Mouse (Mus musculus) mesoderm, embryonic 11.5 days (tissue): ENCODE results near the gene Aktip.

Experiments used
- DNase-seq: peaks from one replicate; pipeline ENCODE4 v3.0.0-alpha.2; 2012; ENCODE audit warnings: low read depth, low spot score

The Aktip gene

DNA sequence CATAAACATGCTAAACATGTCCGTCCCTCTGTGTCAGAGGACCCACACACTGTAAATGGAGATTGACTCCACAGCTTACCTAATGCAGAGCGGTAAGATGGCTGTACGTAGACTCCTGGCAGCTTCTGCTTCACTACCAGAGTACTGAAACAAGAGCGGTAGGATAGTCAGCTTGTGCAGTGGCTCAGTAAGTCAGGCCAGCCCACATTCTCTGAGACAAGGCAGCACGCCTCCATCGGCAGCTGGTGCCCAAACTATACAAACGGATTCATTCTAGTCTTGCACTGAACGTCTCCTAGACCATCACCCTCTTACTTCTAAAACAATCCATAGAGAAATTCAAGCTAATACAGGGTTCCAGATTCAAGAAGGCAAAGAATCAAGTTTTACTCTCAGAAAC, 73.0 kb downstream of the Aktip start:
- no peak for DNase-seq

DNA sequence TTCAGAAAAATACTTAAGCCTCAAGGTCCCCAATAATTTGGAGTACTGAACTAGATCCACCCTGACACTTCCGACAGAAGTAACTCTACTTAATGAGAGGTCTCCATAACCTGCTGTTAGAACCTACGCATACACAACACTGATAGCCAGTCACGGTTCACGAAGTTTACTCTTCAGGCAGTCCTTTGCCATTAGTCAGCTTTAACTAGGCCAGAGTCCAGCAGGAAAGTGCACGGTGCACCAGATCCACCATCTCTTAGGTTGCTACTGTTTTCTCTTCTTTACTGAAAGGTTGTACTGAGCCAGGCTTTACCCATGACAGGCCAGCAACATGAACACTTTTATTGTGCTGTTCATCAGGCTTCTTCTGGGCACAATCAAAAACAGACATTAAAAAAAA, 75.5 kb downstream of the Aktip start:
- no peak for DNase-seq

DNA sequence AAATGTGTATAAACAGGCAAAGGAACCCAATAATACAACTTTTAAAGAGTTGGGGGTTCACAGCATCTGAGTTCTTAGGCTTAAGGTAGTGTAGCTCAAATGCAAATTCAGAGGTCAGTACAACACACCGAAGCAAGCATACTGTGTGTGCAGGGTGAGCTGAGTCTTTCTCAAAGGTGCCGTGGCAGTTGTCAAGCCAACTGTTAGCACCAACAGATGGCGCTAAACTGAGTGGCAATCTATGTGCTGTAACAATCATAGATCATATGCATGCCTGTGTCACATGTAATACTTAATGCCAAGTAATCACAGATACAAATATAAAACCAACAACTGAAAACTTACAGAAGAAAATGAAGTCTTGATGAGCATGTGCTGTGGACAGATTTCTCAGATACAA, 81.6 kb downstream of the Aktip start:
- DNase-seq: peak; percentile 15

DNA sequence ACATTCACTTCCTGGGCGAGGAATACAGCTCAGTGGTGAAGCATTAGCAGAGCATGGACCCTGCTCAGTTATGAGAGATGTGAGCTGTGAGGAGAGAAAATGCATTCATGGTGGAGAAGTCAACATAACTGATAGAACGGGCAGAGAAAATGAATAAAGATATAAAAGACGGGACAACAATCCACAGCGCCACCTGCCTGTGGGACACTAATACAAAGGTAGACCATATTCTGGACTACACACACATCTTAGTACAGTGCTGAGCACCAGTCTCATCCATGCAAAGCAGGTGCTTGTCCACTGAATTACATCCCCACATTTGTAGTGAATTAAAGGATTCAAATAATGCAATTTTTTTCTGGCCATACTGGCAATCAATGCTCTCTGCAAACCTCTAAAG, 82.2 kb downstream of the Aktip start:
- DNase-seq: no peak

DNA sequence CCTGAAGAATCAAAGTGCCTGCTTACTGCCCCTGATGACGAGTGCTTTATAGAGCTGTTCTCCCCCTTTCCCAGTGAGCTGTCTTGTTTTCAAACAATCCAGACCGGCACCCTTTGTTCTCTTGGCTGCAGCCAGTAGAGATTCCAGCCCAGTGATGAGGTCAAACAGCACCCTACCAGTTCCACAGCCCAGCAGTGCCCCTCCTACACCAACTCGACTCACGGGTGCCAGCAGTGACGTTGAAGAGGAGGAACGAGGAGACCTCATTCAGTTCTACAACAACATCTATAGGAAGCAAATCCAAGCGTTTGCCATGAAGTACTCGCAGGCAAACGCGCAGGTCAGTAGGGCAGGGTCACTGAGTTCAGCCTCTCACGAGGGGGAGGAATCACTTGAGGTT, 84.9 kb downstream of the Aktip start:
- DNase-seq: no peak

DNA sequence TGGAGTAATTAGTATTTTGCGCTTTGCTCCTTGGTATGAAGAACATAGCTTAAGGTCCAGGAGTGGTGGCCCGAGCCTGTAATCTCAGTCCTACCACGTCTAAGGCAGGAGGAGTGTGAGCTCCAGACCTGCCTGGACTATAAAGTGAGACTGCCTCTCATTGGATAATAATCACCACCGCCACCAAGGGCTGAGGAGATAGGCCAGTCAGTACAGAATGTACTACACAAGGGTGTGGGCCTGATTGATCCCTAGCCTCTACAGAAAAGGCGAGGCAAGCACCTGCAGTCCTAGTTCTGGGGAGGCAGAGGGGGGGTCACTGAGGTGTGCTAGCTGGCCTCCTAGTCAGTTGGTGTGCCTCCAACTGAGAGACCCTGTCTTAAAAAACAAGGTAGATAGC, 85.3 kb downstream of the Aktip start:
- no peak for DNase-seq

DNA sequence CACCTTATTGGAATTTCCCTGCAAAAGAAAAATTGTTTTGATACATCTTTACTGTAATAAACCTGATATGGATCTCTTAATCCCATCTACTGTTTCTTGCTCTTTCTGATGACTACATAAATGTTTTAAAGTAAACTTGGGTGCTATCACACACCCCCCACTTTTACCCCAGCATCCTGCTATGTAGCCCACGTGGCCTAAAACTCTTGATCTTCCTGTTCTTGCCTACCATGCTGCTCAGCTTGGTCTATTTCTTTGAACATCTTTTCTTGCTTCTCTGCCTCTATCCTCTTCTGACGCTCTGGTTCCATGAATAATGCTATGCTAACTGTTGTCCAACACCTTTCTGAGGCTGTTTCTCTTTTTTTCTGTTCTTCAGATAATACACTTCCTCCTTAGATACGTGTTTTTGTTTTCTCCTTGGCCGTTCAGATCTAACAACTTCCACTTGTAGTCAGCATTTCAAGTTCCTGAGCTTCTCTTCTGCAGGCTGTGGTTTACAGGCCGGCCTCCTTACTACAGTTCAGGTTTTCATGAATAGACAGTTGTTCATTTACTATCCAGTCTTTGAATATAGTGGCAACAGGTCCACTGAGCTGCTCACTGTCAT, 87.8 kb downstream of the Aktip start:
- DNase-seq: no peak

DNA sequence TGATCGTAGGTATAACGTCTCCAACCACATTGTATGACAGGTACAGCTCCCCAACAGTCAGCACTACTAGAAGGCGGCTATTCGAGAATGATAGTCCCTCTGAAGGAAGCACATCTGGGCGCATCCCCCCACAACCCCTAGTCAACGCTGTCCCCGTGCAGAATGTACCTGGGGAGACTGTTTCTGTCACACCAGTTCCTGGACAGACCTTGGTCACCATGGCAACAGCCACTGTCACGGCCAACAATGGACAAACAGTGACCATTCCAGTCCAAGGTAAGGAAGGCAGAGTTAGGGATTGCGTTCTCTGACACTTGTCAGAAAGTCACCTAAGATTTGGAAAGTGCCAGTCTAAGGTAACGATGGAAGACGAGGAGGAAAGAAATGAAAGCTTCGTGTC, 93.5 kb downstream of the Aktip start:
- no peak for DNase-seq

DNA sequence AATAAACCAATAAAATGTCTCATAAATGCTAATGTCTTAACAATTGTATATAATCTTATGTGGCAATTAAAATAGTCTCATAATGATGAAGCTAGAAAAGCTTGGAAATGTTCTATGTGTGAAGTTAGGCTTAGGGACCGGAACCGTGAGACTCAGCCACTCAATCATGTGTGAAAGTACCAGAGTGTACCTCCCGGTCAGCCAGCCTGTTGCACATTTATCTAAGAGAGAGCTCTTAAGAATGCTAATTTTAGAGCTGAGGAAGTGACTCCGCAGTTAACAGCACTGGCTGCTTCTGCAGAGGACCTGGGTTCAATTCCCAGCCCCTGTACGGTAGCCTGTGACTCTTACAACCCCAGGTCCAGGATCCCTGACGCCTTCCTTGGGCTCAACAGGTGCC, 101.7 kb downstream of the Aktip start:
- no peak for DNase-seq

DNA sequence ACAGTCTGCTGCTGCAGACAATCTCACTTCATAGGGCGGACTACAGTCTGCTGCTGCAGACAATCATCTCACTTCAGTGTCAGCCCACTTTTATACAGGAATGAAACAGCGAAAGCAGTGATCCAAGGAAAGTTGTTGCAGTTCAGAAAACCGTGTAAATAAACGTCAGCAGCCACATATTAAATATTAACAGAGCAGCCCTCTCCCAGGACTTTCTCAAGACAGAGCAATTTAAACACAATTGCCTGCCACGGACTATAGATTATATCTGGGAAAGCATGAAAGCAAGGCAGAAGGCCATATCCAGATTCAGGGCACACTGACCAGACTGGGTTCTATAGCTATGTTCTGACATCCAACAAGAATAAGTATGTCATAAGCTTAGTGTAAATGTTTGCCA, 105.6 kb downstream of the Aktip start:
- DNase-seq: no peak

DNA sequence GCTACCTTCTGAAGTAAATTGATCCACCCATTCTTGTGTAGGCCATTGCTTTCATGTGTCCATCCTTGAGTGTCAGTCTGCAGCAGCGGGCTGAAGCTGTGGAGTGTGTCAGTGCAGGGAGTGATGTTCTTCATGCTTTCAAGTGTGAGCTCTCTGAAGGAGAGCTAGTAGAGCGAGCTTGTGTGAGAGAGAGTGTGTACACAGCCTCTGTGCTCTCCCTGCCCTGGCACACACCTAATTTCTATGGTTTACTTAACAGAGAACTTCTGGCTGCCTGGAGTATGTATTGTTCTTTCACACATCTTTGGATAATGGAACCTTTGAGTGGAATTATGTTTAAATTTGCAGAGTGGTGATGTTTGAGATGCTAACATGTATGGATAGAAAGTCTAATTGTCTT, 110.2 kb downstream of the Aktip start:
- no peak for DNase-seq

DNA sequence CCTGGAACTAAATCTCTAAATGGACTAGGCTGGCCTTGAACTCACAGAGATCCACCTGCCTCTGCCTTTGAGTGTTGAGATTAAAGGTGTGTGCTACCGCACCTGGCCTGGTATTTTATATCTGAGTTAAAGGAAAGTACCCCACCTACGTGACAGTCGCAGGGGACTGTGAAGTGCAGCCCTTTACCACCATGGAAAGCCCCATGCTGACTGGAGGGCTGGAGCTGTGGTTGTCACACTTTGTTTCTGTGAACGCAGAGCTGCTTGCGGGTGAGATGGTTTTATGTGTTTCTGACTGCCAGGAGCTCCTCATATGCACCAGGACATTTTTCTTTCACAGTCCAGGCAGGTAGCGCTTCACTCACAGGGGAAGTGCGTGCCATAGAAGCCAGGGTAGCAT, 111.3 kb downstream of the Aktip start:
- DNase-seq: no peak

DNA sequence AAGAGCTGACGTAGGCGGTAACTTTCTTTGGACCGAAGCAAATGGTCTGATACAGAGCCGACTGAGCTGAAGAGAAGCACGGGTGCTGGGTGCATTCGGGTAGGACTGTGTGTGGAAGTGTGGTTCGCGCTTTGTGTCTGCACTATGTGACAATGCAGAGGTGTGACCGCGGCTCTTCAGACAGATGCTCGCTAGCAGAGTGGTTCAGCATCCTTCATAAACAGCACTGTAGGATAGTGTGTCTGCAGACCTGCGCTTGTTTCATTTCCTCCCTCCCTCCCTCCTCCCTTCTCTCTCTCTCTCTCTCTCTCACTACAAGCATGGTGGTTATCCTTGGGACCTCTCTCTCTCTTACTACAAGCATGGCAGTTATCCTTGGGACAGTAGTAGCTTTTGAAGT, 117.3 kb downstream of the Aktip start:
- no peak for DNase-seq

DNA sequence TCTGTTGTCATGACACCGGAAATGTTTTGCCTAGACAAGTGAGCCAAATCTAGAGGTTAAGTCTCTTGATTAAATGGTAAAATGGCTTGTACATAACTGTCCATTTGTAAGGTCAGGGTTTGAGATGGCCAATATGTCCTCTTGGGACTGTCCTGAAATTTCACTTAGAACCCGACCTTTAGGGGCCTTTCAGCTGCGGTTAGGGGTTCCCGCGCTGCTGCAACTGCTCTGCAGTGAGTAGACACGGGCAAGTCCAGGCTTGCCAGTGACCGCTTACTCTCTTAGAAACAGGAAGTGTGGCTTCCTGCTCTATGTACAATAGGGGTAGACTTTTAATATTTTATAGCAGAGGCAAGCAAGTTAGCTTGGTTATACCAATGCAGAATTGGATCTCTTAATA, 117.9 kb downstream of the Aktip start:
- DNase-seq: no peak

DNA sequence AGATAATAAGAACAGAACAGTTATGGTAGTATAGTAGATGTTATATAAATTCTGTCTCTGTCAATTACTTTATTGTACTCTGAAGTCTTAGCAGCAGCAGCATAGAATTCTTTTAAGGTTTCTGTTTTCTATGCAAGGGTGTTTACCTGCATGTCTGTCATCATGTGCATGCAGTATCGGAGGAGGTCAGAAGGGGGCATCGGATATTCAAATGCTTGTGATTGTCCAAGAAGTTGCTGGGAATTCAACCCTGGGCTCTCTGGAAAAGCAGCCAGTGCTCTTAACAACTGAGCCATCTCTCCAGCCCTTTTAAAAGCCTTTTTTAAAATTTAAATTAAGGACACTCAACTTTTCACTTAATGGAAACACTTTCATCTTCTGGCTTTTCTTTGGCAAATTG, 120.1 kb downstream of the Aktip start:
- DNase-seq: peak; percentile 47

DNA sequence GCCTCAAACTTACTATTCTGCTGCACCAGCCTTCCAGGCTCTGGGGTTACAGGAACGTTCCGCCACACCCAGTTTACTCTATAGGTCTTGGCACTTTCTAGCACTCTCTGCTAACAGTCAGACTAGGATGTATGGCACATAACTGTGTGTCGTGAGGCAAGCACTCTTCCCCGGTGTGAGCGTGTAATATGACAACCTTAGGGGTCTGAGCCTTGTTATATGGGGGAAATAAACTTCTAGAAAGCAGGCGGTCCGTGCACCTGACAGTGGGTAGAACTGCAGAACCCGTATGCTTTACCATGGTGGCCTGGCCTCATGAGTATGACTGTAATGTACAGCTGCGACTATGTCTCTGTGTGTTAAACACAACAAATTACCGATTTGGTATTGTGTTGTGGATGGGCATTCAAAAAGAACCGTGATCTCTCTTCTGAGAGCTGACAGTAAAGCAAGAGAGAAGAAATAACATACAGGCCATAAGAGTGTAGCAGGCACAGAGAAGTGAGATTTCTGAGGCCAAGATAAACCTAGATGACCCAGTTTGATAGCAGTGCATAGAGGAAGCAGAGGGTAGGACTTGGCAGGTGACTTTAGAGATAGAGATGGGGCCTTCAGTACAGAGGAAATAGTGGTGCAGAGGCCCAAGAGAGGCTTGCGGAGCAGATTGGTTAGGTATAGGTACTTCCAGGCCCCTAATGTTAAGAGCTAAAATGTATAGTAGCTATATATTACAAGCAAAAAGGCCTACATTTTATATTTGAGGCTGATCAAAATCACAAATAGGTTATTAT, 122.5 kb downstream of the Aktip start:
- DNase-seq: no peak

DNA sequence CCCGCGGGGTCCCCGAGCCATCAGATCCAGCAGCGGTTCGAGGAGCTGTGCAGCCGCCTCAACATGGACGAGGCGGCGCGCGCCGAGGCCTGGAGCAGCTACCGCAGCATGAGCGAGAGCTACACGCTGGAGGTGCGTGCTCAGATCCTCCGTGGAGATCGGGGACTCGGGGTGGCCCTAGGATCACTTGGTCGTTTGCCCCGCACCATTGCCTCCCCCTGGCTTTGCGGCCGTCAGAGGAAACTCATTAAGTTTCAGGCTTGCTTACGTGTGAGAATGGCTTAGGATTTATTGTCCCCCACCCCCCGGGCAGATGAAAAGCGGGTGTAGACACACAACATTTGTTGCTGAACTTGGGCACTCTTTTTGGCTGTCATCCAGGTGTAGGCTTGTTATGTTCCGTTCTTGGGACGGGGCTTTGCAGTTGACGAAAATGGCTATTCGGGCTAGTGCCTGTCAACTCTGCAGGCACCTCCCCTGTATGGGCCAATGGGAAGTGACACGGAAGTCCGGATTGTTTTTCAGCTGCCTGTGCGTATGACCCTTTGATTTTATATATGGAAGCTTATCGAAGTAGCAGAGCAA, 129.4 kb downstream of the Aktip start:
- DNase-seq: peak; percentile 69

DNA sequence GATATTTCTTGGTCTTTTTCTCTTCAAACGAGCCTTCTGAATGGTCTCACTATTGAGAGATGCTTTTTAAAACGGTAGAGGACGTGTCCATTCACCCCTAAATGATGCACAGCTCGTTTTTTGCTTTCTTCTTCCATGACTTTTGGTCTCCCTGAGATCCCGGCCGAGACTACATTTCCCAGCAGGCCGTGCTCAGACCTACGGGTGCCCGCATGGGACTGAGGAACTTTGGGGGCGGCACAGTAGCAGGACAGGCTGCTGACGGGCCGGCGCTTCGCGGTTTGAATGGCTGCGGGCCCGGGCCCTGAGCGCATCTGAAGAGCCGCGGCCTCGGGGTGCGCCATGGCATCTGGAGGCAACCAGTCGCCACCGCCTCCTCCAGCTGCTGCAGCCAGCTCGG, 129.9 kb downstream of the Aktip start, which contains the start of gene Rbl2:
Gene Rbl2 (plus strand): TSS at position 224 of the 400 bp plus-strand sequence.
- peak; percentile 92 for DNase-seq

DNA sequence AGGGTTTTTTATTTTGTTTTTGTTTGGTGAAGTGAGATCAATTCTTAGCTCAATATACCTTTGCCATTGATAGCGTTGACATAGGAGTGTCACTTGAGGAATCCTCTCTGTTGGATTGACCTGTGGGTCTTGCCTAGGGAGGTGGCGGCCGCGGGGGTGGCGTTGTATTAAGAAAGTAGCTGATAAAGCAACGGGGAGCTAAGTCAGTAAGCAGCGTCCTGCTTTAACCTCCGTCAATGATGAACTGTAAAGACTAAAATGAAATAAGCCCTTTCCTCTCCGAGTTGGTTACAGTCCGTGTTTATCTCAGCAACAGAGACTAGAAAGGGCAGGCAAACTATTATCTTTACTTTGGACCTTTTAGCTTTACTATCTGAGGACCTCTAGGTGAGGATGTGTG, 130.4 kb downstream of the Aktip start:
- no peak for DNase-seq

DNA sequence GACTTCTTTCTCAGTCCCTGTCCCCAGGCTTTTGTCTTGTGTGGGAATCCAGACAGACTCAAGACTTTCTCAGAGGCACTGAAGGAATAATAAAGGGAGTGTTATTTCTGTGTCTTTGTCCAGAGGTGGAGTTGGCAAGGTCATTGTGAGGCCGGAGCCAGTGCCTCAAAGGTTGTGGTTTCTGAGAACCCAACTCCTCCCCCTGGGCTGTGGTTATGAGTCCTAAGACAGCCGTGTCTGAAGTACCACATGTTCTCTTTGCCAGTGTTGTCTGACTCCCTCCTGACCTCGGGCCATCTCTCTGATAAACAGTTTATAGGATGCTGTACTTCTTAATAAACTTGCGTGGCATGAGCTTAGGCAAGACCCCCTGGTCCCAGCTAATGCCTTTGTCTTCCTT, 134.6 kb downstream of the Aktip start:
- DNase-seq: no peak
